Mouse (Mus musculus): Measurements from ENCODE around the gene Oat.

Oat gene

DNA sequence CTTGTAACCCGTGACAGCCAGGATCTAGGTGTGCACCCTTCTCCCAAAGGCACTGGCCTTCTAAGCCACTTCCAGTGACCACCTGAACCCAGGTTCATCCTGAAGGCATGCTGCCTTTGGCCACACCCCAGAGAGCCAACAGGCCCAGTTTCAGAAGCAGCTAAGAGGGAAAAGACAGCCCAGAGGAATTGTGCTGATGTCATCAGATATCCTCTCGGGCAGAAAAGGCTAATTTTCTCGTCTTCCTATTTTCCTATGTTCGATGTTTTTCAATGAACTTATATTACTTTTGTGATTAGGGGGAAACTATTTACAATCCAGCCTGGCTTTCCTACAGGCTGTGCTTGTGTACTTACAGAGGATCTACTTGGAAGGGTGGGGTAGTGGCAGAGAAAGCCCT lies 35.6 kb downstream of the Oat start:
- DNase-seq: no peak

DNA sequence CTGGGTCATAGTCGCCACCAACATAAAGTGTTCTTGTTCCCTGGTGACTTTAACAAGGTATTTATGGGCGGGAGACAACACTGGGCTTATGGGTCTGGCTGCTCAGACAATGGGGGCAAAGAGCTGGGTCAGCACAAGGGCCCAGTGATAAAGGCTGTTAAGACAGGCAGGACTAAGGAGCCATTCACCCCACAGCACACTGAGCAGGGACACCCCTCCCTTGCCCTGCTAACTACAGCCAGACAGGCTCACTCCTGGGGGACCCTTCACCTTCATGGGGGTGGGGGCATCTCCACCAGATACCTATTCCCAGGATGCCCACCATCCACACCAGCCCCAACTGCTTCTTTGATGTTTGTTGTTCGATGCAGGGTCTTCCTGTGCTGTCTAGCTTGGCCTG lies 47.0 kb downstream of the Oat start:
- DNase-seq: no peak

DNA sequence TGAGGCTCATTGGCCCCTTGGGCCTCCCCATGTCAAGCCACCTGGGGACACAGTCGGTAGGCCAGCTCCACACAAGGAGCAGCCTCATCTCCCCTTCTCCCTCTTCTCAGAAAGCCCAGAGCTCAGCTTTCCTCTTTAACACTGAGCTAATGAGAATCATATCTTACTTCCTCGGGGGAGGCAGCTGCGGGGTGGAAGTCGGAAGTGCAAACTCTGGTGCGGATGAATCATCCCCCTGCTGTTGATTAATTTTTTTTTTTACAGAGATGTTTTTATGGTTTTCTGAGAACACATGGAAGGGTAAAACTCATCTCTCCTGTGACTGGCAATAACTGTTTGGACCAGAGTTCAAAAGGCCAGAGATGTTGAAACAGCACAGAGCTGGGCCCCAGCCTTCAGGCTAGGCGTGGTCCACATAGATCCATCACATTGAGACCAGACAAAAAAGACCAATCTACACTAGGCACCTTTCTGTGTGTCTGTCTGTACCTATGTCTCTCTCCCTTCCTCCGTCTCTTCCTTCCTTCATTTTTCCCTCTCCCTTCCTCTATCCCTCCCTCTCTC lies 62.7 kb downstream of the Oat start:
- DNase-seq: no peak

GRCm38 (mm10) chr7:132509110-132509509 lies 67.1 kb downstream of the Oat start:
- no peak for DNase-seq

Data from lung, adult 18-20 months (tissue).